Mouse (Mus musculus) gastrocnemius, adult 18-20 months (tissue): Measurements from ENCODE around the gene Col4a2. TPM values are rescaled to one million over a fixed set of nuclear protein-coding genes. Genes with fewer than 3 reads are reported as not detected.
A peak's percentile ranks its signal among the peaks of the same experiment; 100 is the strongest.

Experiments used
- DNase-seq: peaks from one replicate; pipeline ENCODE4 v3.0.0; 2021; ENCODE audit warnings: low spot score
- total RNA-seq, 2 experiments: library from RNA; stranded (reverse); gene quantifications; 2 replicates each; pipeline ENCODE4 v1.2.3; 2021

The Col4a2 gene
- total RNA-seq, 2 experiments from 2014 or later, result 37.4 to 50.2 TPM

DNA sequence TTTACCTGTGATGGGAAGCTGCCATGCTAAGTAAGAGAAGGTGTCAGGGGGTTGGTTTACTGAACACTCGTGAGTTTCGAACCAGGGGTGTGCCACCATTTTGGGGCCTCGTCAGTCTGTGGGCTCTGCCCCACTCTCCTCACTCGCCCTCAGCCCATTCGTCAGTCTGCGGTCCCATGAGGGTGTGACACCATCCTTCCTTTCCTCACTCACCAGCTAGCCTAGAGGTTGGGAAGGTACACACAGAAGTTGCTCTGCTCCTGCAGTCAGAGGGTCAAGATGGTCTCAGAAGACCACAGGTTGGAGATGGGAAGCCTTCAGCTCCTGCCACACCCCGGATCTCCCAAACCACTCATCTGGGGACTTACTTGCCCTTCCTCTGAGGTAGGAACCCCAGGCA is 68.9 kb downstream of the Col4a2 start:
- no peak for DNase-seq

- DNase-seq, result peak; percentile 58
These were observed 69.6 kb downstream of the Col4a2 start for GRCm38 (mm10) chr8:11382059-11382810.

- DNase-seq, result peak; percentile 53
These were observed 70.3 kb downstream of the Col4a2 start for GRCm38 (mm10) chr8:11382933-11383332.

- DNase-seq, result no peak
These were observed 70.8 kb downstream of the Col4a2 start for GRCm38 (mm10) chr8:11383379-11383778.

DNA sequence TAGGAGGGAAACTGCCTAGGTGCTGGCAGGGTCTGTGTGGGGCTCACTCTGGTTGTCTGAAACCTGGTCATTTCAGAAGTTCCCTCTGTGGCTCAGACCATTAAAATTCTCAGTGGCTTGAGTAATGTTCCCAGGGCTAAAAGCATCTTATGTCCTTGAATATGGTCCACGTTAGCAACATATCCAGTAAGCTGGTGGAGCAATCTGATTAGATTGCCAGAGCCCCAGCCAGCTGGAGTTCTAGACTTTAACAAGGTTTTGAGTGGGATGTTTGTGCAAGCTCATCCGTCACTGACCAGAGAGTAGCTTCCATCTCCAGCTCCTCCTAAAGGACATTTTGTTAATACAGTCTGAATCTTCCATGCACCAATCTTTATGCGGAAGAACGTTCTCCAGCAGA is 72.2 kb downstream of the Col4a2 start:
- DNase-seq, result peak; percentile 52

DNA sequence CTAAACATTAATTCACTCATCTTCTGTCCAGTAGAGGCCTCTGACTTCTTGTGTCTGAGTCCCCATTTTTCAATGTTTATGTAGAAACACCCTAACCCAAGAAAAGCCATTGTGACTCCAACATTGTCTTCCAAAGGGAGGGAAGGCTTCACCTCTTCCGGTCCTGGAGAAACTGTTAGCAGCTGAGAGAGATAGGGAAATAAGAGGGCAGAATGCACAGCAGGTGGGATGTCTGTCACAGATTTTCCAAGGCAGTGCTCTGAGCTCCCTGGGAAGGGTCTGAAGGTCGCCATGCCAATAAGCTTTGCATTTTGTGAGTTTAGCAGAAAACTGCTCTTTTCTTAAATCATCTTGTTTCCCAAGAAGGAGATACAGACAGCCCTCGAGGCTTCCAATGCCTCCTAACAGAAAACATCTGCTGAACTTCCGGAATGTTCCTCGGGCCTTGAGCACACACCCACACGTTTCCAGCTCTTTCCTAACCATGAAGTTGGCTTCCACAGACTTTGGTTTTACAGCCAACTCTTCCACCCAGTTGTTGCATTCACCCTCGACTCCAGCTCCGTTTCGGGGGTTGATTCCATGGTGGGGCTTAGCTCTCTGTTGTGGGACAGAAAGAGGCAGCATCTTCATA is 72.8 kb downstream of the Col4a2 start:
- DNase-seq, result peak; percentile 61

DNA sequence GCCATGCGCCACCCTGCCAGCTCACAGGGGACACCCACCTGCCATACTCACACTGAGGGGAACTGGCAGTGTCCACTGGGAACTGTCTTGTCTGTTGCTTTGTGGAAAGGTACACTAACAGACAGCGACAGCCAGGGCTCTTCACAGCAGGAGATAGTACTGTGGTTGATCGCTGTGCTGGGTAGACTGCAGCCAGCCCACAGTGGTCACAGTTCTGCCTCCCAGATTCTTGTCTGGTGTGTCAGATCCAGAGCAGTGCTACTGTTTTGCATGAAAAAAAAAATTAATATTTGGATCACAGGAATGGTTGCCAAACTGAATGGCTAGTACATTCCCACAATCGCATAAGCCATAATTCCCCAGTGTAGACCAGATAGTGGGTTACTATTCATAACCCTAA is 74.7 kb downstream of the Col4a2 start:
- no peak for DNase-seq

DNA sequence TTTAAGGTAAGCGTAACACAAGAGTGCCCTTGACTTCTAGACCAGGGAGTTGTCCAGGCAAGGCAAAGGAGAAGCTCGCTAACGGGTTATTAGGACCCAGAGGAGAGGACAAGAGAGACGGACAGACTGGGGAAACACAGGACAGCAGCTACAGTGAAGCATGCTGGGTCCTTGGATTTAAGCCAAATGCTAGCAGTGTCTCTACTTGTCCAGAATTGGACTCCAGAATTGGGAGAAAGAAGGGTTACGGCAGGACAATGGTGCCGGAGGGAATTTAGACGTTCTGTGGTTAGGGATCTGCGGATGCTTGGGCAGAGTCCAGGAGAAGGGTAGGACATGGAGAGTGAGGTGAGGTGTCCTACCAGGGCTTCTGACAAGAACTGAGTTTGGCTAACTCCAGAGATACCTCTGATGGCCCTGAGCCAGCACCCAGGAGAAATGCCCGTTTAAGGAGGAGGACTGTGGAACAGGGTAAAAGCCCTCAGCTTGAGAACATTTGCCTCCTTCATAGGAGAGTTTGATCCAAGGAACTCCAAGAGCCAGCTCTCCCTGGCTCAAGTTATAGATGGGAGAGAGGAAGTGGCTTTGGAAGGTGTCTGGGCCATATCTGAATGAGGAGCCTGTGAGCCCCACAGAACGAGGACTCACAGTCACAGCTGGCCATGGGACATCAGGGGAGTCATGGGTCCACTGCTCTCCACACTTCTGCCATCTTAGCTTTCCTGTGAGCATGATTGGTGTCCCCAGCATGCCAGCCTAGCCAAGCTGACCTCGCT is 76.9 kb downstream of the Col4a2 start:
- peak; percentile 36 for DNase-seq

- DNase-seq, result peak; percentile 83
These were observed 80.1 kb downstream of the Col4a2 start for GRCm38 (mm10) chr8:11392739-11393138.

DNA sequence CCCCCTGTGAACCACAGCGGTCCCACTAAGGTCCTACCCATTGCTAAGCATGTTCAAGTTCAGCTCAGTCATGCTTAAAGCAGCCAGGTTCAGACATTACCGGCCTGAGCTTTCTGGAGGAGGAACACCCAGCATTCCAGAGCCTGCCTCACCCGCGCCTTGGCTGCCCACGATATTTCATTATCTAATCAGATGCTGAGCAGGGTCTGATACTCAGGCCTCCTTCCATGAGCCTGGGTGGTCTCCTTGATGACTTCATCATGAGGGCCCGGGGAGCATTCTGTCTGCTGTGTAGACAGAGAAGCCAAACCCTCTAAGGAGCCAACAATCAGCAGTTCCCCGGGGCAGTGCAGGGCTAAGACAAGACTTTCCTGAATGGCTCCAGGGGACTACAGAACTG is 80.6 kb downstream of the Col4a2 start:
- DNase-seq, result peak; percentile 43

DNA sequence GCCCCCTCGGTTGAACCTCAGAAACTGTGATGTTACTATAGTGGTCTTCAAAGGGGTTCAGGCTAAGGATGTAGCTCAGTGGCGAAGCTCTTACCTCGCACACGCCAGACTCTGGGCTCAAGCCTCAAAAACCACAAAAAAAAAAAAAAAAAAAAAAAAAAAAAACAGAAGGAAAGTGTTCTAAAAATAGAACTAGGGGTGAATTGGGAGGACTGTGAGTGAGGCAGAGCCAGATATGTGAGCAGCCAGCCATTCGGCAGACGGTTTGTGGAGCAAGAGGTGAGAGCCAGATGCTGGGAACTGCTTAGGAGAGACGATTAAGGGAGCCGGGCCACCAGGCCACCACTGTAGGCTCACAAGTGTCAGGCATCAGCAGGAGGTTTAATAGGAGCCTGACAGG is 81.0 kb downstream of the Col4a2 start:
- peak; percentile 22 for DNase-seq

- no peak for DNase-seq
These were observed 82.2 kb downstream of the Col4a2 start for GRCm38 (mm10) chr8:11394773-11395172.

DNA sequence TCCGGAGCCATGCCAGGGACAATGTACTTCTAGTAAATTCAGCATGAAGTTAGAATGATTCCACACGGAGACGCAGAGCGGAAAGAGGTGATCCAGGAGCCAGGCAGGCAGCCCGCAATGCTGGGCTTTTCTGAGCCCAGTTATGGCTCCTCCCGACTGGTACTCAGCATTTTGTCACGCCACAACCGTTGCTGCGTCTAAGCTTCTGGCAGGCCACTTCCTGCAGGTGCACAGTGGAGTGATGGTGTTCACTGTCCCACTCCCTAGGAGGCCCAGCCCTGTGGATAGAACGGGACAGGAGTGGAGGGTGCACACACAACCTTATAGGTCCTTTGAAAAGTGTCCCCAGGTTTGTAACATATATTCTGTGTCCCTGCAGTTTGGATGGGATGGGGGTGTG is 83.0 kb downstream of the Col4a2 start:
- DNase-seq, result no peak

DNA sequence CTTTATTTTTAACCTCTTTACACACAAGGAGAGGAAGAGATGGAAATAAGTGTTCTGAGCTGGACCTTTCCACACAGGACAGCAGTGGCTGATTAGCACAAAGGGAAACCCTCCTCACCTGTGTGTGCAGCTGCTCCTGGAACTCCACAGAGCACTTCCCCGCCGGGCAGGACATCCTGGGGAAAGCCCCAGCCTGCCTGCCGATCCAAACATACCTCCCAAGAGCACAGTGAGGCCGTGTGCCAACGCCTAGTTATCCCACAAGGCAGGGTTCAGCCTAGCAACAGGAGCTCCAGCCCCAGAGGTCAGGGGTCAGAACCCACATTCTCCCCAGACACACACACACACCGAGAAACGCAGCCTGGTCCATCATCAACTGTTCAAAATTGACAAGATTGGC is 83.5 kb downstream of the Col4a2 start:
- no peak for DNase-seq

- no peak for DNase-seq
These were observed 84.5 kb downstream of the Col4a2 start for GRCm38 (mm10) chr8:11397126-11397525.

- DNase-seq, result no peak
These were observed 87.1 kb downstream of the Col4a2 start for GRCm38 (mm10) chr8:11399706-11400105.

GRCm38 (mm10) chr8:11400244-11400643 is 87.6 kb downstream of the Col4a2 start:
- DNase-seq, result no peak

GRCm38 (mm10) chr8:11401183-11401582 is 88.6 kb downstream of the Col4a2 start:
- no peak for DNase-seq

DNA sequence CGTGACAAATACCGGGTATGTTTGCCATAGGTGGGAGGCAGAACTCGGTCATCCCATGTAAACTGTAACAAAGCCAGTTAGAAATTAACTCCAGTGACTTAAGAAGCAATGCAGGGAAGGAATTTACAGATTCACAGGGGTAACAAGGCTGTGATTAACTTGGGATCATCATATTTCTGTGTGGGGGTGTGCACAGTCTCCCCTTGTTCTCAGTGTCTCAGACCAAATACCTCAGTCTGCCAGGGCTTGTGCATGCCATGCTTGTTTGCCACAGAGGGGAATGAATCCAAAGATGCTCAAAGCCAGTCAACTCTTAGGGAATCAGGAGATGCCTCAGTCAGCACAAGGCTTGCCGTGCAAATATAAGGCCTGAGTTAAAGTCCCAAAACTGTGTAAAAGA is 89.6 kb downstream of the Col4a2 start:
- DNase-seq, result no peak

- DNase-seq, result no peak
These were observed 91.2 kb downstream of the Col4a2 start for GRCm38 (mm10) chr8:11403813-11404212.

GRCm38 (mm10) chr8:11404614-11405013 is 92.0 kb downstream of the Col4a2 start:
- no peak for DNase-seq

DNA sequence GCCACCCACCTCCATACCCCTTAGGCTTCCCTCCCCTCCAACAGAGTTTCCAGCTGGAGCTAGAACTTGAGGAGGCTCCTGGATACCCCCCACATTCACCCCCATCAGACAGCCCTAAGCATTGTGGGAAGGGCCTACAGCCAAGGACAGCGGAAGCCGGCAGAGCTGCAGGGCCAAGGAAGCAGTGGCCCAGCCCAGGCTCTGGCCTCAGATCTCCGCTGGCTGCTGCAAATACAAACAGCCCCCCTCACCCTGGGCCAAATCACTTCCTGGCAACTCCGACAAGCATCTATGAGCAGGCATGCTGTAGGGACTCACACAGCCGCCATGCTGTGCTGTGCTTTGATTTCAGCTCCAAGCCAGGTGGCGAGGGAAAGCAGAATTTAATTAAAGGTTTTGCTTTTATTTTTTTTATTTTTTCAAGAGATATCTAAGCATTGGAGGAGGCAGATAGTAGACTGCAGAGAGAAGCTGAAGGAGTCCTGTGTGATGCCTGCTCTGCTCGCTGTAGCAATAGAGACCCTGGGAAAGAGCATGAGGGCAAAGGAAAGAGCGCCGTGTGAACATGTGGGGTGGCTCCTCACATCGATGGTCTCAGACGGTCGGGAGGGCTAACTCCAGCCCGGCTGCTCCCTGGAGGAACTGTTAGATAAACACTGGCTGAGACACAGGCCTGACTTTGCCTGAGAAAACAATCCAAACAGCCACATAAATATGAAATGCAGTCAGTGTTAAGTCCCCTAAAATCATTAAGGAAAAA is 93.3 kb downstream of the Col4a2 start:
- peak; percentile 67 for DNase-seq
